Mouse (Mus musculus) T-helper 2 cell (primary cell): ENCODE measurements around the gene Egfem1.

Source experiments
- in situ Hi-C: fragments of 300-600 bp; cut with MboI, MseI; formaldehyde crosslinking; loops from one replicate; pipeline ENCODE4 v1.15.1; 2025; ENCODE audit warnings: high pct_unique_total_duplicates

Egfem1 gene

DNA sequence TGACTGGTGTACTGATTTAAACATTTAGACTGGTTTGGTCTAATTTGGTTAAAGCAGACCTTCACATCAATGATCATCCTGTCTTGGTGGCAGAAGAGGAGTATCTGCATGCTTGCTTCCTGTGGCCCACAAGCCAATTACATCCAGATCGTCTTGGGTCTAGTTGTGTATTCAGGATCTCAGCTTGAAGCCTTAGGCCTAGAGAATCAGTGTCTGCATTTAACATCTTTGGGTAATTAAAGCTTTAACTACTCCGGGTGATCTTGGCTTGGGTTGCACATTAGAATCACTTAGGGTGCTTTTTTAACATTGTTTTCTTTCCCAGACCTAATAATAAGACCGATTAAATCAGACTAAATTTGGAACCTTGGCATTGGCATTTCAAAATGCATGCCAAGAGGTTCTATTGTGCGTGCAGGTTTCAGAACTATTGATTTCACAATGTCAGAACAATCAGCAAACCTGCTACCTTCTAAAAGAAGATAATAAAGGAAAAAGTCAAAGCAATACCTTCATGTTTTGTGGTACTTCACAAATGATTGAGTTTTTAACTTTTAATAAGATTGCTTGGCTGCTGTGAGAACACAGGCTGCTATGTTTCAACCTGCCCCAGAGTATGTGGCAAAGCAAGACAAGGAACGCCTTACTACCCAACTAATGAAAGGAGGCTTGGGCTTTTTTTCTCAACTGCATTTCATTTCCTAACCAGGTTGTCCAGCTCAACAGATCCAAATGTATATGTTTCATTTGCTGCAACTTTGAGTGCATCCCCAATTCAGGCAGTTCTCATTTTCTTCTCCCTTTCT lies 496.4 kb downstream of the Egfem1 start:
- in situ Hi-C loops, result no loop called here

DNA sequence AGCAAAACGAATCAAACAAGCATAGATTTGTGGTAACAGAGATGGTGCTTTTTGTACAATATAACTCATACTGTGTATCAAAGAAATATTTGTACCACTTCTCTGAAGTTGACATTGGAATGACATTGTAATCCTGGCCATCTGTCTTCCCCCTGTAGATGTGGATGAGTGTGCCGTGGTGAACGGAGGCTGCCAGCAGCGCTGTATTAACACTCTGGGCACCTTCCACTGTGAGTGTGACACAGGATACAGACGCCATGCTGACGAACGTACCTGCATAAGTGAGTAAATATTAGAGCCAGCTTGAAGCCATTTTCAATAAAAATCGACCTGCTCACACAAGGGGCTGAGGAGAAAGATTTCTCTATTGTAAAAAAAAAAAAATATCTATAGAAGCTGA lies 500.9 kb downstream of the Egfem1 start:
- in situ Hi-C loops, result no loop called here

DNA sequence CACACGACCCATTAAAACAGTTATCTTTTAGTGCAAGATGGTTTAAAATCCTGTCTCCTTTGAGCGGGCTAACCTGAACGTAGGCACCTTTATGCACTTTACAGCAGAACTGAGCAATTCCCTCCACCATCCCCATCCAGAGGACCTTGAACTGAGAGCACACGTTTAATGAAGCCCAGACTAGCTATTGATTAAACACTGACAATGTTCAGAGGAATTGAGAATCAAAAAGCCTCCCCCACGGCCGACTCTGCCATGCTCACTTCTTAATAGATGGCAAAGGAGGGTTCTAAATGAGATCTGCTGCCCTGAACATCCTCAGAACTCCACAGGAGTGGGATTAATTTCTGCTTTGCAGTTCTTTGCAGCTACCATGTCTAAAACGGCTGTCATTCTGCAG lies 520.3 kb downstream of the Egfem1 start:
- in situ Hi-C loops, result no loop called here

DNA sequence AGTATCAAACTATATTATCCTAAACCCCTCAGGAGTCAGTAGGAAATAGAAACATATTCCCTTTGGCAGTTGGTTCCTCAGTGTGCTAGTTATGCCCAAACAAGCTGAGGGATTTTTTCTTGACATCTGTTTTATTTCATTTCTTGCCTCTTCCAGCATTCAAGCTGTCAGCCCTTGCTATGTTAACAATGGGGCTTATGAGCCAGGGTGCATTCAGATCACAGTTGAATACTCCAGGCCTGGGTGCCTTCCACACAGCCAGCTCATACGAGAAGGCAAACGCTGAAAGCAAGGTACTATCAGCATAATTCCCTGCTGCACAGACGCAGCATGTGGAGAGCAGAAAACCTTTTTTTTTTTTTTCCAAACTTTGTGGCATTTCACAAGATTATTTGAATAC lies 526.9 kb downstream of the Egfem1 start:
- in situ Hi-C loops, result no loop called here

DNA sequence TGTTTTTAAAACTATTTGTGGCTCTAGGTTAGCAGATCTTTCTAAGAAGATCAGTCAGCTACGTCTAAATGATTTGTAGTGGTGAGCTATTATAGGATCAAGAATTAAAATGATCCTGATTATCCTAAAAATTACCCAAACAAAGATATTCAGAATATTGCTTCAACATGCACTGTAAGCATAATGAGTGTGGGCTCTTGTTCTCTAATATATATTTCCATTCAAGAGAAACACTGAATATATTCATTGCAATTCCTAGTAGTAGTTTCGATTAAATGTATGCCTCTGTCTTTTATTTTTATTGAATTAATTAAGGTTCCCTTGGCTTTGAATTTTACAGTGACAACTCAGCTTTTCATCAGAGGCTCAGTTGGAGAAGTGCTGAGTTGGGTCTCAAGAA lies 527.4 kb downstream of the Egfem1 start:
- in situ Hi-C loops, result no loop called here

DNA sequence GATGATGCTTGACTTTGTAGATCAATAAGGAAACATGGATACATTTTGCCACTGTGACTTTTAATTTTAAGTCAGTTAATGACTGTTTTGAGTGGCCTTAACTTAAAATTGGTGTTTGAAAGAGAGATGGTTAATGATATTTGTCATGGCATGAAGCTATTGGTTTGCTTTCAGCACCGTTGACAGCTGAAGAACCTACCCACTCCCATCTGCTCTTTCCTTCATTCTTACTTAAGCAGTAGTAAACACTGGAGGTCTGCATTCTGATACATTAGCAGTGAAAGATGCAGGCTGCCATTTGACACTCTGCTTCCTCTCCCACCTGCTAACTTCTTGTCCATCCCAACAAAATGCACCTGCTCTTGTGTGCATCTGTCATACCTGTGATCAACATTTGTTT lies 537.8 kb downstream of the Egfem1 start:
- in situ Hi-C loops, result no loop called here

DNA sequence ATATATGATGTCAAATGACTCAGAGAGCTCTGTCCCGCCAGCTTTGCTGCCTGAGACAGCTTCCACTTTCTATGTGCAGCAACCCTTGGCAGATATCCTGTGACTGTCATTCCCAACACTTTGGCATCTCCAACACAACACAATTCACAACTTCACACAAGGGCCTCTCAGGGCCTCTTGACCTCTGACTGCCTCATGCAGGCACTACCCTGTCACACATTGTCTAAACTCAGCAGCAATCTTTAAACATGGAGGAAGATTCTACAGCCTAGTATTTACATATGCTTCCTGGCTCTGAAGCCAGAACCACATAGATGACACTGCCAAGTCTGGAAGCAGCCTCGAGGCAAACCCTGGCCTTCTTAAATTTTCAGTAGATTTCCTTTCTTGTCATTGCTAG lies 558.0 kb downstream of the Egfem1 start:
- in situ Hi-C loops, result no loop called here

DNA sequence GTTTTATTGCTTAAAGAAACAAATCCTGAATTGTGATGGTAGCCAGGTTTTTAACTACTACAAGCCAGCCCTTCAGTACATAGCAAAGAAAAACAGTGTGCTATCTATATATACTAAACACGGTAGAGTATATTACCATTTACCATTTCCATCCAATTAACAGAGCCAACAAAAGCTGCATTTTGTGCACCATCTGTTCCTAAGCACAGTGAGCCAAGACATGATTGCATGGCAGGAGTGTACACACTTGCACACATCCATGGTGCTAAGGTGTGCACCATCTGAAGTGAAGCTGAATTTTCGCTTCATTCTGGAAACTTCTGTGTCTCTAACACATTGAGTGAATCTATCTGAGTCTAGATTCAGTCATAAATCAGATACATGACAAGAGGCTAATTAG lies 585.0 kb downstream of the Egfem1 start:
- in situ Hi-C loops, result no loop called here

DNA sequence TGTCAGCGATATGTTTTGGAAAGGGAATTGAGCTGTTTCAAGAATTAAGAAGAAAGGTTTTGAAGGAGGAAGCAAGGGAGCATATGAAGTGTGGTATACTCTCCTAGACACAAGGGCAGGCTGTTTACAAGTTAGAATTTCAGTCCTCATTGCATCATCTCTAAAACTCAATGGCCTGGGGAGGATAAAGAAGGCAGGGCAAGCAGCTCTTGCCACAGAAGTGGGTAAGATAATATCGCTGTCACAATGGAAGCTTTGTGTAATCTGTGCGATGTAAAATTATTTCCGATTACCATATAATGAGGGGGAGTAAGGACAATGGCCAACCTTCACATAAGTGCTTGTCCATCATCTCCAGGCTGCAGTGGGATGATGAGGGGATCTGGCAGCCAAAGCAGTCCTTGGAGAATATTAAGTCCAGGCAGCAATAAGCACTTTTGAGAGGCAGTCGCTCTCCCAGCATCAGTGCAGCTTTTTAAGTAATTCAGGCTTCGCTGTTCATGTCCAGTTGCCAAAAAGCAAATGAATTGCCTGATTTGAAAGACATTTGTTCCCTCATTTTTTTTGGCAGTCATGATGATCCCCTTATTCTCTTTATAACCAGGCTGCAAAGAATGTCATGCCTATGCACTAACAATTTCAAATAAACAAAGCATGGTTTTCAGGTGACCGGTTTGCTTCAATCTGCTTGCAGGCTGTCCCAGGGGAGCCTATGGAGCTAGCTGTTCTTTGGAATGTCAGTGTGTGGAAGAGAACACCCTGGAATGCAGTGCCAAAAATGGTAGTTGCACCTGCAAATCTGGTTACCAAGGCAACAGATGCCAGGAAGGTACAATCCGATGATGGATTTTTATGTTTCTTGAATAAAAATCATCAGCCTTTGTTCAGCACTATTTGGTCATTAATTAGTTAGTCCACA lies 607.8 kb downstream of the Egfem1 start:
- in situ Hi-C loops, result no loop called here

DNA sequence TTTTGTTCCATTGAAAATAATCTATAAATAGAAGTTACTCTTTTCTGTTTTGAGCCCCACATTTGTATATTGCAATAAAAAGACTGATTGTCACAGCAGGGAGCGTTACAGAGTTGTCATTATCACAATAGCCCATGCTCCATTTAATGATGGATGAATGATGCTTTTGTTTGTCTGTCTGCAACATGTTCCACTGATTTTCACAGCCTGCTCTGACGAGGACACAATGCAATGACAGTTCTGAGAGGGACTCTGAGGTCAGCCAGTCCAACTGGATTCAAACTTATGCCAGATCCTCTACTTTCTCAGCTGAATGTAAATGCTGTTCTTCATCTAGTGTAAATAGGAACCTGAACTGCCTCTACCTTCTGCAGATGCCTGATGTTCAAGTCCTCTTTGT lies 619.3 kb downstream of the Egfem1 start:
- in situ Hi-C loops, result no loop called here

DNA sequence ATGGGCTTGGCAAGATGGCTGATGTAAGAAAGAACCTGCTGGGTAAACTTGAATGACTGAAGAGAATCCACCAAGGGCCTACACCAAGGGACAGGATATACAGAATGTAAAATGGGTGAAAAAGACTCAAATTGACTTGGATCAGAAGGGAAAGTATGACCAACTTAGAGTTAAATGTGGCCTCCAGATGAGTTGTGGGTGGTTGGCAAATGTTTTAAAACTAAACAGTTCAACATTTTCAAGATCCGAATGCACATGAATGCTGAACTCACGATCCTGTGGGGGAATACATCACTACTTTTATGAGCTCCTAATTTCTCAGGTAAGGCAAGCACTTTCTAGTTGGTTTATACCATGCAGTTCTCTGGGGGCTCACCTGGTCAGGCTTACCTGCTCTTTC lies 625.0 kb downstream of the Egfem1 start:
- in situ Hi-C loops, result no loop called here

DNA sequence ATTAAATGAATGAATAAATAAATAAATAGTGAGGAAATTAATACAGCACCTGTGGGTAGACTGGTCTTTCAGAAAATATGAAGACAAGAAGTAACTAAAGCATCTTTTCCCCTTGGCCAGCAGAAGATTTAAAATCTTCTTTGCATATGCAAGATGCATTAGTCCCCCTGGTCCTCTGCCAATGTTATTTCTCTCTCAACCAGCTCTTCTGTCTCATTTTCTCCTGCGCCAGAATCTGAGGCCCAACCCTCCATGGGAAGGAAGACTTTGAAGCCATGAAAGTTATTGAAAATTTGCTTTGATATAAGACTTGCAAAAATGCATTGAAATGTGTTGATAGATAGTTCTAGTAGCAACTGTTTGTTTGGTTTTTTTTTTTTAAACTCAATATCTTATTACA lies 625.6 kb downstream of the Egfem1 start:
- in situ Hi-C loops, result no loop called here

DNA sequence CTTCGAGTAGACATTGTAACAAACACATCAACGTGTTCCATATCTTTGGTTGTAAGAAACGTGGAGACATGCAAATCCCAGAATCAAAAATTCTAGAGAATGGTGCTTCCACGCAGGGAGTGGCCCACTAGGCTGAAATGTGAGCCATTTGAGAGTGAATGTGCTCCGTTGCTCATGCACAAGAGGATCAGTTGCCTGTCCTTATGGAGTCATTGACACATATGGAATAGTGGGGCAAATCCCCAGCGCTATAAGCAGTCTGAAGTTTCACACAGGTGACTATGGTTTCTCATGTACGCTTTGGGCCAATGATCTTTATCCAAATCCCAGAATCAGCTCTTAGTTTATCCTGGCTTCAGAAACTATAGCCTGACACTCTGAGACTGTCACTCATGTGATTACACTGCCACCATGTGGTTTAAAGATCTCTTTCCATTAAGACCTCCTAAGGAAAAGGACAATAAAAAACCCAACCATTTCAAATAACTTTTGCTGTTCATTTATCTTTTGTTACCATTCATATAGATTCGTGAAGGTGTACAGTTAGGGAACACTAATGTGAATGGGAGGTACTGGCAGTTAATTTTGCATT lies 644.6 kb downstream of the Egfem1 start:
- in situ Hi-C loops, result no loop called here

DNA sequence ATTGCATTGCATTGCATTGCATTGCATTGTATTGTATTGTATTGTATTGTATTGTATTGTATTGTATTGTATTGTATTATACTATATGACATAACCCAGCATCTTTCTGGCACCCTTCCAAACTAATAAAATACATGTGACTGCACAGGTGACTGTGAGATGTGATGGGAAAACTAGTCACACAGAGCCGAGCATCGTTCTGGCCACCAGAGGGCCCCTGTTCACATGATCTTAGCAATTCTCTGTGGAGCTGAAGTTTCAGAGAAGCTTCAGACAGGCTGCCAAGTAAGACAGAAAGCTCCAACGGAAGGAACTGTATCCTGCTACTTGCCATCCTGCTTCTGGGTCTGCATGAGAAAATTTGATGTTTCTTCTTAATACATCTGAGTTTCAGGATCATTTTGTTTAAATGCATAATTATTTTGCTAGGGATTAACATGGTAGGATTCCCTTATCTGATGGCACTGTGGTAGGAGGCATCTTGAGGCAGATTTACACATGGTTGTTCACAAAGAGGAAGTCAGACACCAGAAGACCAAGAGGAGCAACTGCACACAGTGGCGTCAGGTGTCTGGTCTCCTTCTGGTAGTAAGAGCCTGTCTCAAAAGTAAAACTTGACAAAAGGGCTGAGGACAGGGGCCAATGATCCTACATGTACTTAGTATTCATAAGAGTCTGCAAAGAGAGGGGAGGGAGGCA lies 648.4 kb downstream of the Egfem1 start:
- in situ Hi-C loops, result no loop called here

DNA sequence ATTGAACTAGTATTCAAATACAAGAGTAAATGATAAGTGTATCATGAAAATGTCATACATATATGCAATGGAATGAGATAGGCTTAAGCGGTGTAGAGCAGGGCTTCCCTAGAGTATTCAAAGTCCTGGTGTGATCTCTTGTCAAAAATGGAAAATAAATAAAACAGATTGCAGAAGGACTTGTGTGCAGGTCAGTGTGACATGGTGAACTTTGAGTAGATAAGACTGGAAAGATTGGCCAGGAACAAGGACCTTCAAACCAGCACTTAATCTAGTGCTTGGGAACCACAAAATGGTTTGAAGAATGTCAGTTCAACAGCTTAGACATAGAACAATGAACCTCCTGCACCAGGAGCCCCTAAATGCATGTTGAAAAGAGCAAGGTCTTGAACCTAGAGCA lies 649.7 kb downstream of the Egfem1 start:
- in situ Hi-C loops, result no loop called here

DNA sequence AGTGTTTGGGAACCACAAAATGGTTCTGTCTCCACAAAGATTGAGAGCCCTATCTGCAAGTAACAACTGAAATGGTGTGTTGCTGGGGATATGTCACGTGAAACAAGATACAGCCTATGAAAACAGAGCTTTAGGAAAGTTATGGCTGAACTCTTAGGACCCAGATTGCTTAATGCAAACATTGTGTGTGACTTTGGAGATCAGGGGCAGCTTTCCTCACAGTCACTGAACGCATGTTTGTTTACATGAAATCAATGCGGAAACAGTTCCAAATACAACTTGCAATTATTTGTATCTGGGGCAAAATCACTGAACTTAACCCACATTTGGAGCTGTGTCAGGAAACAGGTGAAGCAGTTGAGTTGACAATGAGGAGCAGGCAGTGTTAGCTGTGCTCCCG lies 650.8 kb downstream of the Egfem1 start:
- in situ Hi-C loops, result no loop called here

DNA sequence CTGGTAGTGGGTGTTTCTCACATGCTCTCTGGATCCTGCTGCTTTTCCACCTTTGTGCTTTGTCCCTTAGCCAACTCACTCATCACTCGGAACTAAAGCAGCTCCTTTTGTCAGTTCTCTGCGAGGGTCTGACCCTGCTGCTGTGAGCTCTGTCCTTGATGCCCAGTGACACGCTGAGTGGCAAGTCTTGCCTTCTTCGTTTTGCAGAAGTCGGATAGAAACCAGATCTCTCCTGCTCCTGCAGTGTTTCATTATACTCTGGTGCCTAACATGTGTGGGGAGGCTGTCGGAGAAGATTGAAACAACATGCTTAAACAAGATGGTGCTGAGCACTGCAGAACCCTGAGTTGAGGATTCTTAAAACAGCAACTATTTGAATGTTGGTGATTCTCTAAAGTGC lies 652.4 kb downstream of the Egfem1 start:
- in situ Hi-C loops, result no loop called here

DNA sequence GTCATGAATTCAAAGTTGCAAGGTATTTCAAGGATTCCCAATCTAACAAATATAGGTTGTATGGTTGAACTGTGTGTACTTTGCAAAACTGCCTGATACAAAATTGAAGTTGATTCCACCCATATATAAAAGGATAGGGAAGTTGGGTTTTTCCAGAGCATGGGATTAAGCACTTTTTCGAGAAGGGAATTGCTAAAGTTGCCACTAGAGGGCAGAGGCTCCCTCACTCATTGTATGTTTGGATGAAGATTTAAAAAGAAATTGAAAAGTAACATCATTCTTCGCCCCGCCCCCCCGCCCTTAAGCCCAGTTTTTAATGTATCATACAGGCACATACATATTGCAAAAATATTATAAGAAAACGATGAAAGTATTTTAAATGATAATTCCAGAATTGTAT lies 657.5 kb downstream of the Egfem1 start:
- in situ Hi-C loops, result no loop called here
